Mouse (Mus musculus): ENCODE measurements around the gene Ppp3ca. TPM values are rescaled to one million over a fixed set of nuclear protein-coding genes. Genes with fewer than 3 reads are reported as not detected.

The Ppp3ca gene
- 100 TPM for polyA plus RNA-seq (2014; fragmentation: Illumina TruSeq; extraction: RNeasy Lipid Tissue Mini Kit (QIAGEN cat#74804); ENCODE audit: low read depth, low replicate concordance)

GRCm38 (mm10) chr3:136670110-136670359 is at the start of gene Ppp3ca:
Gene Ppp3ca, plus strand, starts transcription at chr3:136670124.

